Mouse (Mus musculus) spleen, adult 2 months (tissue): ENCODE results near the gene Stxbp4.

Source experiments
- CTCF ChIP-seq: fragments of 200-500 bp; IDR thresholded peaks from 2 replicates; pipeline ENCODE4 v1.5.1; 2011; ENCODE audit warnings: mild to moderate bottlenecking, inconsistent platforms; ENCODE audit not compliant: insufficient read depth, insufficient read length, insufficient replicate concordance; ENCODE audit errors: extremely low read depth
- POLR2A ChIP-seq: fragments of 200-500 bp; IDR thresholded peaks from 2 replicates; pipeline ENCODE4 v1.6.1; 2011; ENCODE audit warnings: low read depth, low read length, inconsistent platforms

GRCm38 (mm10) chr11:90632480-90632879, 5.4 kb downstream of the Stxbp4 start:
- TF ChIP-seq POLR2A (no peak), CTCF (no peak)
